Mouse (Mus musculus) CH12.LX (cell line): ENCODE data around the gene 1810049J17Rik. TPM values are rescaled to one million over a fixed set of nuclear protein-coding genes. Genes with fewer than 3 reads are reported as not detected.

Experiments used
- DNase-seq: peaks from one replicate; pipeline ENCODE4 v3.0.0-alpha.2; 2013; ENCODE audit errors: extremely low read depth
- H3K27ac ChIP-seq: 2 replicates; pipeline ENCODE4 v1.5.1; 2012; ENCODE audit warnings: low read depth, mild to moderate bottlenecking, control low read depth, moderate library complexity; ENCODE audit not compliant: insufficient read depth
- H3K27me3 ChIP-seq: replicated peaks from 2 replicates; pipeline ENCODE3; 2012; ENCODE audit warnings: inconsistent platforms
- H3K36me3 ChIP-seq, 2 experiments: replicated peaks in 1 of 2; 2 replicates each; pipeline versions ENCODE3 to v1.6.1; 2012; ENCODE audit warnings: inconsistent platforms in 1 of 2, low read length in 1 of 2, mild to moderate bottlenecking in 1 of 2, mixed read lengths in 1 of 2, moderate library complexity in 1 of 2; ENCODE audit not compliant: control insufficient read depth in 1 of 2, insufficient read depth in 1 of 2
- H3K4me1 ChIP-seq, 2 experiments: 2 replicates each; pipeline ENCODE4 v1.6.1; 2012; ENCODE audit warnings: inconsistent platforms in 1 of 2, moderate library complexity in 1 of 2; ENCODE audit not compliant: insufficient read depth in 2 of 2, control insufficient read depth in 1 of 2
- H3K4me2 ChIP-seq: 2 replicates; pipeline ENCODE4 v1.6.1; 2012; ENCODE audit warnings: low read depth, mild to moderate bottlenecking, control low read depth; ENCODE audit not compliant: poor library complexity, insufficient read depth, severe bottlenecking
- H3K4me3 ChIP-seq, 3 experiments: fragments of 150-350 bp in 1 of 3; sonication (generic) in 1 of 3; replicated peaks in 1 of 3; 2 replicates each; pipeline versions ENCODE3 to v1.5.1; 2011 to 2012; ENCODE audit warnings: low read depth in 2 of 3, low read length in 2 of 3, mild to moderate bottlenecking in 2 of 3, moderate library complexity in 2 of 3, control low read depth in 1 of 3, improper control_type of control experiment in 1 of 3, inconsistent platforms in 1 of 3, mixed read lengths in 1 of 3; ENCODE audit not compliant: poor library complexity in 1 of 3
- H3K79me2 ChIP-seq: replicated peaks from 2 replicates; pipeline ENCODE4 v1.6.1; 2012; ENCODE audit warnings: mild to moderate bottlenecking, moderate library complexity; ENCODE audit not compliant: control insufficient read depth, poor library complexity, insufficient read depth, severe bottlenecking; ENCODE audit errors: extremely low read depth
- H3K9ac ChIP-seq: 2 replicates; pipeline ENCODE4 v1.6.1; 2012; ENCODE audit warnings: low read depth, mild to moderate bottlenecking, control low read depth, moderate library complexity; ENCODE audit not compliant: insufficient read depth
- H3K9me3 ChIP-seq: replicated peaks from 2 replicates; pipeline ENCODE3; 2012; ENCODE audit warnings: low read length, inconsistent platforms, mixed read lengths
- ETS1 ChIP-seq: conservative IDR thresholded peaks from 2 replicates; pipeline ENCODE4 v1.6.1; 2012; ENCODE audit warnings: low read depth, mild to moderate bottlenecking, inconsistent platforms, low read length, improper control_type of control experiment, moderate library complexity
- HCFC1 ChIP-seq: IDR thresholded peaks from 2 replicates; pipeline ENCODE4 v1.6.1; 2012; ENCODE audit warnings: low read depth, mild to moderate bottlenecking, inconsistent platforms, low read length, improper control_type of control experiment
- JUN ChIP-seq: IDR thresholded peaks from 2 replicates; pipeline ENCODE4 v1.6.1; 2011; ENCODE audit warnings: low read depth, mild to moderate bottlenecking, low read length, improper control_type of control experiment, moderate library complexity; ENCODE audit not compliant: insufficient read depth
- JUND ChIP-seq: conservative IDR thresholded peaks from 2 replicates; pipeline ENCODE4 v1.6.1; 2011; ENCODE audit warnings: low read depth, low read length, improper control_type of control experiment
- KAT2A ChIP-seq: IDR thresholded peaks from 2 replicates; pipeline ENCODE4 v1.6.1; 2012; ENCODE audit warnings: low read length, improper control_type of control experiment, inconsistent platforms; ENCODE audit not compliant: insufficient replicate concordance
- MAX ChIP-seq: IDR thresholded peaks from 2 replicates; pipeline ENCODE4 v1.6.1; 2011; ENCODE audit warnings: low read length, improper control_type of control experiment
- MEF2A ChIP-seq: IDR thresholded peaks from 2 replicates; pipeline ENCODE4 v1.6.1; 2014; ENCODE audit warnings: low read depth, mild to moderate bottlenecking, inconsistent platforms, low read length, improper control_type of control experiment, borderline replicate concordance
- MYC ChIP-seq: IDR thresholded peaks from 2 replicates; pipeline ENCODE4 v1.6.1; 2011; ENCODE audit warnings: low read depth, mild to moderate bottlenecking, improper control_type of control experiment, low read length
- NELFE ChIP-seq: IDR thresholded peaks from 2 replicates; pipeline ENCODE4 v1.6.1; 2011; ENCODE audit warnings: low read depth, low read length, improper control_type of control experiment
- PAX5 ChIP-seq: IDR thresholded peaks from 2 replicates; pipeline ENCODE4 v1.6.1; 2012; ENCODE audit warnings: low read length, inconsistent platforms, mixed read lengths
- POLR2AphosphoS2 ChIP-seq: IDR thresholded peaks from 2 replicates; pipeline ENCODE4 v1.6.1; 2011; ENCODE audit warnings: low read depth, low read length, improper control_type of control experiment
- SMC3 ChIP-seq: IDR thresholded peaks from 2 replicates; pipeline ENCODE4 v1.6.1; 2011; ENCODE audit warnings: low read depth, low read length, improper control_type of control experiment
- TBP ChIP-seq: conservative IDR thresholded peaks from 2 replicates; pipeline ENCODE4 v1.6.1; 2011; ENCODE audit warnings: low read depth, low read length, improper control_type of control experiment
- UBTF ChIP-seq: IDR thresholded peaks from 2 replicates; pipeline ENCODE4 v1.6.1; 2012; ENCODE audit warnings: low read depth, mild to moderate bottlenecking, inconsistent platforms, low read length, improper control_type of control experiment, moderate library complexity
- ZC3H11A ChIP-seq: IDR thresholded peaks from 2 replicates; pipeline ENCODE4 v1.6.1; 2012; ENCODE audit warnings: low read depth, mild to moderate bottlenecking, inconsistent platforms, low read length, improper control_type of control experiment
- ZKSCAN1 ChIP-seq: IDR thresholded peaks from 2 replicates; pipeline ENCODE4 v1.6.1; 2012; ENCODE audit warnings: low read depth, inconsistent platforms, low read length, improper control_type of control experiment, borderline replicate concordance
- ZMIZ1 ChIP-seq: IDR thresholded peaks from 2 replicates; pipeline ENCODE4 v1.6.1; 2012; ENCODE audit warnings: low read depth, mild to moderate bottlenecking, inconsistent platforms, low read length, improper control_type of control experiment
- ZNF384 ChIP-seq: IDR thresholded peaks from 2 replicates; pipeline ENCODE4 v1.6.1; 2012; ENCODE audit warnings: low read depth, low read length, improper control_type of control experiment, inconsistent platforms
- dilution Hi-C: fragments of 300-500 bp; cut with MboI; formaldehyde crosslinking; loops from 2 replicates; pipeline ENCODE4 v1.14.3; 2020; ENCODE audit warnings: low sequenced_read_pairs; ENCODE audit not compliant: extremely low pct_unique_long_range_greater_than_20kb, extremely low pct_ligation_motif_present
- in situ Hi-C: fragments of 300-500 bp; cut with MboI; formaldehyde crosslinking; loops from 3 replicates; pipeline ENCODE4 v1.14.3; 2019; ENCODE audit warnings: low sequenced_read_pairs, low pct_ligation_motif_present, low pct_unique_long_range_greater_than_20kb, mixed read lengths
- polyA plus RNA-seq: library from polyadenylated mRNA; unstranded; fragments of >175 nt; gene quantifications from 2 replicates; pipeline ENCODE4 v1.2.1, GENCODE M21; 2012; ENCODE audit warnings: low read depth; ENCODE audit not compliant: insufficient read length
- total RNA-seq, 2 experiments: library from RNA; depleted of rRNA; stranded (reverse); fragments of 300-350 nt in 1 of 2; fragments of >200 nt in 1 of 2; gene quantifications; 2 replicates each; pipeline ENCODE4 v1.2.3; 2012 to 2014

1810049J17Rik gene
- total and polyA plus RNA-seq, 3 experiments, result 17.6 TPM; not detected in 2

DNA sequence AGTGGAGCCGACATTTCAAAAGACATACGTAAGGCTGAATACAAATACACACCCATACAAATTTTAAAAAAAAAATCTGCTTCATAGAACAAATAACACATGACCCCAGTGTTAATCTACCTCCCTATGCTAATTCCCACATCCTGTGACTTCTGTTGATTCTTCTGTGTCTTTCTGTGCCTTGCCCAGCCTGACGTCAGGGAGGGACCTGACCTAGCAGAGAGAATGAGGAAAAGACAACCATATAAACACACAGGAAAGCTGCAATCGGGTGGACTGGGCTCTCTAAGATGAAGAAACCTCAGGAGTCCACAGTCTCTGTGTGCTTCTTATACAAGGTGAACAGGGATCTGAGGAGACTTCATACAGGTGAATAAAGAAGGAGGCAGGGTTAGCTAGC, 14.6 kb downstream of the 1810049J17Rik start:
- dilution Hi-C loops (no loop called here), in situ Hi-C loops (no loop called here)
- H3K9ac ChIP-seq, result no peak overlapping the region
- H3K27ac ChIP-seq, result no peak overlapping the region
- H3K79me2 ChIP-seq, result no peaks in the 10 kb centered on the region
- TF ChIP-seq MYC (no peak), MEF2A (no peak), MAX (no peak), ETS1 (no peak), UBTF (no peak), ZNF384 (no peak), POLR2AphosphoS2 (no peak), ZC3H11A (no peak), TBP (no peak)
- H3K9me3 ChIP-seq, result peaks cover 4% of the 10 kb centered on the region
- H3K4me3 ChIP-seq, result no peak overlapping the region
- no peaks in the 10 kb centered on the region for H3K27me3 ChIP-seq
- no peak for DNase-seq
- H3K4me2 ChIP-seq, result no peak overlapping the region
- H3K4me1 ChIP-seq, result peaks cover 9 to 15% of the 10 kb centered on the region in 2 experiments
- no peaks in the 10 kb centered on the region for H3K36me3 ChIP-seq

DNA sequence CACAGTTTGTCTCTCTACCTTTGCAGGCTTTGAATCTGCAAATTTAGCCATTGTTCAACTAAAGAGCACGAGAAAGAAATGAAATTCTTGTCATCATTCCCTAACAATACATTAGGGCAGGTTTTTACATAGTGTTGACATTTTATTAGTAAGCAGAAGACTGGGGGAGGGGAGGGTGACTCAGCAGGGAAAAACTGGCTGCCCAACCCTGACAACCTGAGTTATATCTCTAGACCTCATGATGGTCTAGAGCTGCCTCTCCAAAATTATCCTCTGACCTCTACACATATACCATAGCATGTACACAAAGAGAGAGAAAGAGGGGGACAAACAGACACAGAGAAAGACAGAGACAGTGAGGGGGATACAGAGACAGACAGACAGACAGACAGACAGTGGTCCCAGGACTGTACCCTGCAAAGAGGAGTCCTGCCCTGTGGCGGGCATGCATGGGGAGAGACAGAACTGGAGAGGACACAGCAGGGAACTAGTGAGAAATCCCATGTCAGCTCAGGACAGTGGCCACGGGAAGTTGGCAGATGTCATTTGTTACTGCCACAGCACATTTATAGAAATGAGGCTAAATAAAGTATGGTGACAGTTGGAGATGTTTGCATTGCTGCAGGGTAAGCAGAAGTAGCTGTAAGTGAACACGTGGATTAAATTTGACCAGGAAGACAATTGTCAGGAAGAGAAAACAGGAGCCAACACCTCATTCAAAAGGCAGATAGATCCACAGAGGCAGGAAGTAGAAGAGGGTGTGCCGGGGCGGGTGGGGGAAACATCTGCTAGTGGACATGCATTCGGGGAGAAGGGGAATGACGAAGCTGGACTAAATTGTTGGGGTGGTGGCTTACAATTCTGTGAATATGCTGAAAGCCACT, 15.3 kb downstream of the 1810049J17Rik start:
- no peak overlapping the region for H3K4me2 ChIP-seq
- H3K79me2 ChIP-seq, result no peaks in the 10 kb centered on the region
- H3K4me3 ChIP-seq, result no peak overlapping the region
- H3K9me3 ChIP-seq, result peaks cover 4% of the 10 kb centered on the region
- H3K36me3 ChIP-seq, result no peaks in the 10 kb centered on the region
- H3K27ac ChIP-seq, result no peak overlapping the region
- in situ Hi-C loops, result no loop called here
- H3K27me3 ChIP-seq, result no peaks in the 10 kb centered on the region
- no peak for DNase-seq
- no peak overlapping the region for H3K9ac ChIP-seq
- peaks cover 6 to 15% of the 10 kb centered on the region in 2 experiments for H3K4me1 ChIP-seq
- dilution Hi-C loops, result no loop called here
- TF ChIP-seq MAX, result no peak
- TF ChIP-seq ZNF384, result no peak
- TF ChIP-seq SMC3, result no peak
- no peak for TF ChIP-seq ZMIZ1
- no peak for TF ChIP-seq PAX5
- no peak for TF ChIP-seq JUND
- no peak for TF ChIP-seq NELFE
- no peak for TF ChIP-seq KAT2A
- TF ChIP-seq JUN, result no peak
- no peak for TF ChIP-seq ZKSCAN1
- no peak for TF ChIP-seq POLR2AphosphoS2
- no peak for TF ChIP-seq HCFC1
